Mouse (Mus musculus) cortical plate, adult 2 months (tissue): Measurements from ENCODE around the gene Atf7ip. TPM values are rescaled to one million over a fixed set of nuclear protein-coding genes. Genes with fewer than 3 reads are reported as not detected.

Experiments used
- H3K27ac ChIP-seq: fragments of 200-500 bp; 2 replicates; pipeline ENCODE4 v1.5.1; 2012; ENCODE audit warnings: low read length, control low read depth, inconsistent platforms; ENCODE audit not compliant: insufficient read depth
- H3K4me1 ChIP-seq: fragments of 200-500 bp; 2 replicates; pipeline ENCODE4 v1.6.1; 2011; ENCODE audit warnings: low read length; ENCODE audit not compliant: control insufficient read depth, insufficient read depth
- H3K4me3 ChIP-seq: fragments of 200-500 bp; 2 replicates; pipeline ENCODE4 v1.5.1; 2011; ENCODE audit warnings: mild to moderate bottlenecking, low read length, control low read depth; ENCODE audit not compliant: insufficient read depth
- CTCF ChIP-seq: fragments of 200-500 bp; IDR thresholded peaks from 2 replicates; pipeline ENCODE4 v1.5.1; 2011; ENCODE audit warnings: mild to moderate bottlenecking, control low read depth, low read length; ENCODE audit not compliant: insufficient read depth; ENCODE audit errors: extremely low read depth
- POLR2A ChIP-seq: fragments of 200-500 bp; IDR thresholded peaks from 2 replicates; pipeline ENCODE4 v1.6.1; 2011; ENCODE audit warnings: mild to moderate bottlenecking, low read length, control low read depth; ENCODE audit not compliant: insufficient read depth; ENCODE audit errors: extremely low read depth
- polyA plus RNA-seq: library from polyadenylated mRNA; depleted of rRNA; stranded (reverse); fragments of >200 nt; gene quantifications from 2 replicates; pipeline ENCODE4 v1.2.3, GENCODE M21; 2012; rRNA removed

The Atf7ip gene
- polyA plus RNA-seq, 1 experiment, result 39.5 TPM

DNA sequence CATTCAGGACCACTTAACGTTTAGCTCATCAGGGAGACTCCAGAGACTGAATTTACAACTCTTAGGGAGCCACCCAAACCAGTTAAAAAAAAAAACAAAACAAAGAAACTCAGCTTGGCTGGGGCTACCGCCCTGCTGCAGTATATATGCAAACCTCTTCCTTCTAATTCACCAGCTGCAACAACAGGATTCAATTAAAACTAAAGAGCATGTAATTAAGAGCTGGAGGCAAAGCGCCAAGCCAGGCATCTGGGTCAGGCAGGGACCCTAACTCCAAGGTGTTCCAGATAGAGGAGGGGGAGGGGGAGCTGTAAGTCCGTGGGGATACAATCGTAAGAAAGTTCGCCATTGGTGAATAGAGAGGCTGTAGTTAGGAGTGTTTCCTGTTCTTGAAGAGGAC lies 140.2 kb downstream of the Atf7ip start:
- H3K27ac ChIP-seq, result no peak overlapping the region
- H3K4me3 ChIP-seq, result no peak overlapping the region
- TF ChIP-seq POLR2A, result no peak
- H3K4me1 ChIP-seq, result no peaks in the 10 kb centered on the region

DNA sequence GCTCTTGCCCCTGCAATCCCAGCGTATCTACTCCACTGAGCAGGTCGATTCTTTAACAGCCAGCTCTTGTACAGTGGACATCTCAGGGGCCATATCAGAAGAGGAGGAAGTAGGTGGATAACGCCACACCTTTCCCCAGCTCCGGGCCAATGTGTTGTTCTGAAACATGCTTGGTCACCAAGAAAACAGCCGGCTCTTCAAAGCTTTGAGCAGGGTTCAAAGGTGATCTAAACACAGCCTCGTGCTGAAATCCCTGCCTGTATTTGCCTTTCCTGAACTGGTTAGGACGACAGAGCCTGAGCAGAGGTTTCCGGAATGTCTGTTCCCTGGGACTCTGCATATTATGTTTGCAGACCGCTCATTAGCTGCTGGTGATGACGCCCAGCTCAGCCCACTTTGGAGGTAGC lies 141.5 kb downstream of the Atf7ip start:
- no peak overlapping the region for H3K4me3 ChIP-seq
- no peak overlapping the region for H3K27ac ChIP-seq
- TF ChIP-seq CTCF, result no peak
- TF ChIP-seq POLR2A, result no peak
- H3K4me1 ChIP-seq, result no peaks in the 10 kb centered on the region

GRCm38 (mm10) chr6:136650664-136651063 lies 144.7 kb downstream of the Atf7ip start:
- TF ChIP-seq POLR2A (no peak), CTCF (no peak)
- no peak overlapping the region for H3K4me3 ChIP-seq
- H3K4me1 ChIP-seq, result no peaks in the 10 kb centered on the region
- no peak overlapping the region for H3K27ac ChIP-seq

- no peak overlapping the region for H3K27ac ChIP-seq
These were observed 147.4 kb downstream of the Atf7ip start for GRCm38 (mm10) chr6:136653331-136653730.

GRCm38 (mm10) chr6:136654470-136654869 lies 148.5 kb downstream of the Atf7ip start:
- TF ChIP-seq CTCF (no peak), POLR2A (no peak)
- no peak overlapping the region for H3K4me3 ChIP-seq
- no peaks in the 10 kb centered on the region for H3K4me1 ChIP-seq
- no peak overlapping the region for H3K27ac ChIP-seq

More at GRCm38 (mm10) chr6:136653331-136653730, 147.4 kb downstream of the Atf7ip start:
- Histone ChIP-seq H3K4me3 (no peak overlapping the region), H3K4me1 (no peaks in the 10 kb centered on the region)
- no peak for TF ChIP-seq CTCF

- H3K4me1 ChIP-seq, result no peaks in the 10 kb centered on the region
- H3K4me3 ChIP-seq, result no peak overlapping the region
- TF ChIP-seq POLR2A (no peak), CTCF (no peak)
- no peak overlapping the region for H3K27ac ChIP-seq
These were observed 149.8 kb downstream of the Atf7ip start for GRCm38 (mm10) chr6:136655786-136656185.

DNA sequence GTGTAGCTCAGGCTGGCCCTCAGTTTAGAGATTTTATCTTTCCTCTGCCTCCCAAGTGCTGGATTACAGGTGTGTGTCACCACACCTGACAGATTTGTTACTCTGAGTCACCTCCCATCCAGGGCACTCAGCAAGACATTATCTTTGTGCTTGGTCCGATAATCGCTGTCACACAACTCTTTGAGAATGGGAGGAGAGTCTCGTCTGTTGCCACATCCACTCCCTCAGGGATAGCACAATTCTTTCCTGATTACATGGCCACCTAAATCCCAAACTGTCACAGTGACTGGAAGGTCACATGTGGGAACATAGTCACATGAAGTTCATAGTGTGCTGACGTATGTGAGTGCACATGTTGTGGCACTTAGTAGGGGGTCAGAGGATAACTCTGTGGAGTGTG lies 152.3 kb downstream of the Atf7ip start:
- no peak overlapping the region for H3K4me3 ChIP-seq
- H3K27ac ChIP-seq, result no peak overlapping the region
- TF ChIP-seq CTCF (no peak), POLR2A (no peak)
- H3K4me1 ChIP-seq, result no peaks in the 10 kb centered on the region

GRCm38 (mm10) chr6:136659226-136659625 lies 153.3 kb downstream of the Atf7ip start:
- TF ChIP-seq CTCF, result no peak
- TF ChIP-seq POLR2A, result no peak
- H3K4me3 ChIP-seq, result no peak overlapping the region
- H3K27ac ChIP-seq, result no peak overlapping the region
- no peaks in the 10 kb centered on the region for H3K4me1 ChIP-seq

Other genes starting within 250 kb of the Atf7ip start
- 0.06 TPM in 1 of 2 replicates, not detected in the other for gene Gm8994, start 178.6 kb upstream of the Atf7ip start, polyA plus RNA-seq
- not detected in 2 replicates for gene E330021D16Rik, start 90.6 kb upstream of the Atf7ip start, polyA plus RNA-seq
- gene Plbd1, start 155.8 kb downstream of the Atf7ip start, polyA plus RNA-seq, result 0.17 and 0.19 TPM in 2 replicates